Mouse (Mus musculus): ENCODE measurements around the gene Ankrd39.
A peak's percentile ranks its signal among the peaks of the same experiment; 100 is the strongest.

Ankrd39 gene

DNA sequence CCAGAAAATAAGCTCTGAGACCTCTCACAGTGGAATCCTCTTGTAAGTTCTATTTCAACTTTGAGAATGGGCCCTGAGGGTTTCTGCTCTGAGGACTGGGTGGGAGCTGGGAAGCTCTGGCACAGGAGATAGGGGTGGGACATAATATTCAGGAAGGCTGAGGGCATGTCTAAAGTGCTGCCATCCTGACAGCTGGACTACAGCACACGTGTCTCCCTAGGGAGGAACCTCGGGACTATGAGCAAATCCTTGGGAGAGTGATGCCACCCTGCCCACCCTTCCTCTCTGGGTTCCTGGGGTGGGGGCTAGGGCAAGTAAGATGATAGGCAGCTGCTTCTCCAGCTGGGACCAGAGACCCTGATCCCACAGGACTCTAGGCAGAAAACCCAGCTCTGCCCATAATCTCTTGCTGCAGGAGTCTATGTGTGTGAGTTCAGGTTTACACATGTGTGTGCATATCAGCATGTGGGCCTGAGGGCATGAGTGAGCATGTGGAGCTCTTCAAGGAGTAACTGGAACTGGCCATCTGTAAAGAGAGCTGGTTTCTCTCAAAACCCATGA, 25.0 kb upstream of the Ankrd39 start:
- no peak for DNase-seq (ENCODE audit: low read depth)

DNA sequence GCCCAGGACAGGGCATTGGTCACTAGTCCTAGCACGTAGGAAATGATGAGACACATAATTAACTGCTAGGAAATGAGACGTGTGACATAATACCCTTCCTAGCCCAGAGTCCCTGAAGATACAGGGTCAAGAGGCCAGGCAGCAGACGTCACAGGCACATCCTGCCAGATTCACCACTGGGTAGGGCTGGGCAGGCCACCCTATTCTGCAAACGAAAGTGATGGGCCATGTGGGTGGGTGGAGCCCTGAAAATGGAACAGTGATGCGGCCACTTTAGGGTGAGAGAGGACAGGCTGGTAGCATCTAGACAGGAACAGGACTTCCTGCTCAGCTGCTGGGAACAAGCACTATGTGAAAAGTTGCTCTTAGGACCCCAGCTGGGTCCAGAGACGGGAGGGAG, 24.4 kb upstream of the Ankrd39 start:
- DNase-seq (ENCODE audit: low read depth): peak; percentile 44

DNA sequence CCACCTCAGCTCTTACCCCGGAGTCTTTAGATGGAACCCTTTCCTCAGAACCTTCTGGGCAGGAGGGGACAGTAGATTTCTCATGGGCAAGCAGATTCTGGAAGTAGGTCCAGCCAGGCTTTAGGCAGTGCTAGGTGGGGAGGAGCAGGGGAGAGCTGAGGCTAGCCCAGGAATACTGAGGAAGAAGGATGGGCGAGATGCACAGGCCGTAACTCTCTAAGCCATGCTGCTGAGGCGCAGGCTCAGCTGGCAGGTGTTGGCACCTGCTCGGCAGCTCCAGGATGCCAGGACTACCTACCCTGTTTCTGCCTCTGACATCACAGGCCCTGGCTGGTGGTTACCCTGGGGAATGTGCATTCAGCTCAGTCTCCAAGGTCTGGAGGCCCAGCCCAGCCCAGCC, 23.1 kb upstream of the Ankrd39 start:
- no peak for DNase-seq (ENCODE audit: low read depth)

DNA sequence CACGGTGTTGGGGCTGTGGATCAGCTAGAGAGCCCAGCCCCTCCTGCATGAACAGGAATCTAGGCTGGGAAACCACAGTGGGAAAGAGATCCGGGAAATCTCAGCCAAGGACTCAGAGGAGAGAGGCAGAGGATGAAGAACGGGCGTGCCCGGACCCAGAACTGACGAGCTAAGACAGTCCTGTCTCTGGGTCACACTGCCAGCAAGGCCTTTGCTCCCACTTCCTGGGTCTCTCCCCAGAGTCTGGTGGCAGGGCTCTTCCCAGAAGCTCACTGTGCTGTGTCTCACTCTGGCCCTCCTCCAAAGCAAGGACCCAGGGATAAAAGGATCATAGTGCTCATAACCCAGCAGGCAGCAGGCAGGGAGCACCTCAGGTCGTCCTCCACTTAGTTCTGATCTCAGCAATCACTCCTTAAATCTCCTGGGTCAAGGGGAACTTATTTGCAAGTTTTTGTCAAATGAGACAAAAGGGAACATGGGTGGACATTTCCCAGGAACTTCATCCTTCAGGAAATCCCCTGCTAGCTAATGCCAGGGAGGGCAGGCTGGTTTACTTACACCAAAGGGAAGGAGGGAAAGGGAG, 22.5 kb upstream of the Ankrd39 start:
- no peak for DNase-seq (ENCODE audit: low read depth)

DNA sequence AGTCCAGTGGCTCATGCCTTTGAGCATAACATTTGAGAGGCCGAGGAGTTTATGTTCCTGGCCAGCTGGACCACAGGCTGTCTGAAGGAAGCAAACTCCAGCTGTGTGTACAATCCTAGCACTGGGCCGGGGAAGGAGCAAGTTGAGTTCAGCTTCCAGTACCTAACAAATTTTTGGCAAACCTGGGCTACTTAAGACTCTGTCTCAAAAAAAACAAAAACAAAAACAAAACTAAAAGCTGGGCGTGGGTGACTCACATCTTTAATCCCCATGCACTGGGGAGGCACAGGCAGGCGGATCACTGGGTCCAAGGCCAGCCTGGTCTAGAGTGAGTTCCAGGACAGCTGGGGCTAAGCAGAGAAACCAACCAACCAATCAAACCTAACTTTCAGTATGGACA, 21.5 kb upstream of the Ankrd39 start:
- DNase-seq (ENCODE audit: low read depth): no peak

DNA sequence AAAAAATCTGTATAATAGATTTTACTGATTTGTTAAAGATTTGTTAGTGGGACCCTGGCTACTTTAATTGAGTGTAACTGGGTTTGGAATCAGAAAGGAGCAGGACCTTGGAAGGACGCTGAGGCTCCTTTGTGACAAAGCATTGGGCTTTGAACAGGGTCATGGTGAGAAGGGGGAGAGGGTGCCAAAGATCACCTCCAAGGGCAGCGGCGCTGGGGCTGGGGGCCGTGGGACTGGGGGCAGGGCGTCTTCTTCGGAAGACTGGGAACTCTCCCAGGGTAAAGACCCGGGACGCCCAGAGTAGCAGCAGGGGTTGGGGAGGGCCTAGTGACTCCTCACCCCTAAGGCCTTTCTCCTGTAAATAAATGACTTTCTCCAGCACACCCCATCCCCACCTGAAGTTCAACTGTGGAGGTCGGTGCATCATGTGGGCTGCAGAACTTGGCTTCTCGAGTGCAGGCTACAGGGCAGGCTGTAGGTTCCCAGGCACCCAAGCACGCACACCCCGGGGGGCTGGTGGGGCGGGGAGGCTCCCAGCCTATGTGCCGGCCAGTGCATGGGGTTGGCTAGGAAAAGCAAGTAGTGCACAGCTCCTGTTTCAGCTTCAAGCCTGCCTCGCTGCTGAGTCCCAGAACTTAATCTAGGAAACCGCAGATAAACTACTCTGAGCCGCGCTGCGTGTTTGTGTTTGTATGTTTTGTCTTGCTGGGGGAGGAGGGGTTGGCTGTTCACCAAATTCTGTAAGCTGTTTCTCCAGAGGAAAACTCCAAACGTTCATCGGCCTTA, 20.8 kb upstream of the Ankrd39 start:
- DNase-seq (ENCODE audit: low read depth): no peak

DNA sequence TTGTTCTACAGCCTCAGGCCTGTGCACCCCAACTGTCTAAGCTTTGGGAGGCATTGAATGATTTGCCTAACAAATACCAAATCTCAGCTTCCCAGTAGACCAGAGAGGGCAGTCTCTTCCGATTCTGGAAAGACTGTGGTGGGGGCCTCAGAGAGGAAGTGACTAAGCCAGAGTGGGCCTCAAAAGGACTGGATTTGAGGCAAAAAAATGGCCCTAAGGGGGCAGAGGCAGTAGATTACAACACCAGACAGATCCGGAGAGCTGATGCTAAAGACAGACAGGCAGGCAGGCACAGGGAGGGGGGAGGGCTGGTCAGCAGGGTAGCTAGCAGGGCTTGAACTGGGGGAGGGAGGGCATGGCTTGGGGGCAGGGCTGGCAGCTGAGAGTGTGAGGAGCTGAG, 19.2 kb upstream of the Ankrd39 start:
- DNase-seq (ENCODE audit: low read depth): no peak

DNA sequence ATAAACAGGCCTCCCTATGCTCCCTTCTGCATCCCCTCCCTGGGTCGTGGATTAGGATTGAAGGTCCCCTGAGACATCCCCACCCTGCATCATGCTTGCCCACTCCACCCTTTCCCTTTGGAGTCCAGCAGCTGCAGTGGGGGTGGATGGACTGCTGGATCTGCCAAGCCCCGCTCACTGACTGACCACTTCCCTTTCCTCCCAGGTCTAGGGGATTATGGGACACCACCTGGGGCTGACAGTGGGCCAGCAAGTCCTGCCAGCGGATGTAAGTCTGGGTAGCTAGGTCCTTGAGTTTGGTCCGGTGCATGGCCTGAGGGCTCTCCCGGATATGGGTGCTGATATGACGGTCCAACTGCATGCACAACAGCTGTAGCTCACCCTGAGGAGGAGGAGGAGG, 16.9 kb upstream of the Ankrd39 start:
- no peak for DNase-seq (ENCODE audit: low read depth)

DNA sequence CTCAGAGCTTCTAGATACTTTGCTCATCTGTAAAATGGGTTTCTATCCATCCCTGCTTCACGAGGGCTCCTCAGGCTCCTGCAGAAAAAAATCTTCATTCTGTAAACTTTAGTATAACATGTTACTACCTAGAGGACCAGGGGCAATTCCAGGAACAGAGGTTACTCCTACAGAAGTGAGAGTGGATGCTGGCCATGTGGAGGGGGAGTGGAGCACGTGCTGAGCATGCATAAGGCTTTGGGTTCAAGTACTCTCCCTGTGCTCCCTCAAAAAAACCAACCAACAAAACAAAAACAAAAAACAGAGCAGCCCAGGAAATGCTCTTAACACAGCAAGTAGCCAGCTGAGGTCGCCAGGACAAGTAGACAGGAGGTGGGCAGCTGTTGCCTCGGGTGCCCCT, 16.4 kb upstream of the Ankrd39 start:
- no peak for DNase-seq (ENCODE audit: low read depth)

DNA sequence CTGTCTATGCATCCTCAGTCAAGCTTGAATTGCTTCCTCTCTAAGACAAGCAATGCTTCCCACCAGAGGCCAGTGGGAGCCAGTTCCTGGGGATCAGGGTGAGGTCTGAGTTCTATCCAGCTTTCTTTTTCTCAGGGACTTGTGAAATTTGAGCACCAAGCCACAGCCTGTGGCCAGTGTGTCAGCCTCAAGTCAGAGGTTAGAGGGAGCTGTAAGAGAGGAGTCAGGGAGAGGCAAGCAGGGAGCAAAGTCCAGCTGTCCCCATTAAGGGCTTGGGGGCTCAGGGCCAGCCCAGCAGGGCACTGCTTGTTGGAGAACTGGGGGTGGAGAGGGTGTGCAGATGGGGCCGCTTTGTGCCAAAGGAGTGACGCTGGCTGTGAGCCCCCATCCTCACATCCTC, 16.0 kb upstream of the Ankrd39 start:
- no peak for DNase-seq (ENCODE audit: low read depth)

DNA sequence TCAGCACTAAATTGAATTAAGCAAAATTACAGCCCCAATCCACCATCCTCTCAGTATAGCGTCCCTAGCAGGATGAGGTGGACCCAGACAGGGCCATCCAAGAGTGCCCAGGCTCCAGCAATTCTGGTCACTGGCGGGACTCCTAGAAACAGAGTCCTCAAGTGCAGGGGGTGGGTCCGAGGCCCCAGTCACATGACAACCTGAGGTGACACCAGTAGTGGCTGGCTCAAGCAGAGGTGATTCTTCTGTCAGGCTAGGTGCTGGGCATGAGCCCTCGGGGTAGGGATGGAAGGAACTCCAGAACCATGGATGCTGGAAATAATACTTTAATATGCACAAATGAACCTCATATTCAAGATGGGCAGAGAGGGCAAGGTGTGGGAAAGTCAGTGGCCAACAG, 15.1 kb upstream of the Ankrd39 start:
- no peak for DNase-seq (ENCODE audit: low read depth)

DNA sequence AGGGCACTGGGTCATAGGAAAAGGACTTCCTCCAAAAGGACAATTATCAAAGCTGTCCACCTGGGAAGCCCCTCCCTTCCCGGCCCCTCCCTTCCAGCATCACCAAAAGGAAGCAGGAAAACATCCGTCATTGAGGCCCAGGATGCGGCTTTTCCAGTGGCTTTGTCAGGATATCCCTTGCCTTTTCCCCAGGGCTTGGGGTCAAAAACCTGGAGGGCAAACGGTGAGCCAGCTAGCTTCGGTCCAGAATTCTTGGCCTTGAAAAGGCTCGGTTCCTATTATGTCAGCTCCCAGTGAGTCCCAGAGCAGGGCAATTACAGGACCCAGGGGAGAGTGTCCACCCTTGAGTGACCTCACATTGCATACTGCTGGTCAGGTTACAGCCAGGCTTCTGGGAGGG, 13.7 kb upstream of the Ankrd39 start:
- no peak for DNase-seq (ENCODE audit: low read depth)

DNA sequence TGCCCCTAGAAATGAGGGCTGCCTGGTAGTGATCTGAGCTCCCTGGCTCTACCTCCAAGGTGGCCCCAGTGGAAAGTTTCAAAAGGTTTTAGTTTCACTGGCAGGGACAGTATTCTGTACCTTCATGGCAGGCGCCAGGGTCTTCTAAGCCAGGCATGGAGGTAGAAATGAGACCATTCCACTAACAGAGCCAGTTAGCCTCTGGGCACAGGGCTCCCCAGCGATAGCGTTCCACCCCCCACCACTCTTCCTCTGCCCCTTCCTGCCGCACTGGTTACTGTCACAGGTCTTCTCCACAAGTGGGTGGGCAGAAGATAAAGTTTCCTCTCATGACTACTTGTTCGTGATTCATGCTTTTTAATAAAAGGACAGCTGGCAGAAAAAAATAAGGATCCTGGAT, 12.6 kb upstream of the Ankrd39 start:
- DNase-seq (ENCODE audit: low read depth): peak; percentile 47

DNA sequence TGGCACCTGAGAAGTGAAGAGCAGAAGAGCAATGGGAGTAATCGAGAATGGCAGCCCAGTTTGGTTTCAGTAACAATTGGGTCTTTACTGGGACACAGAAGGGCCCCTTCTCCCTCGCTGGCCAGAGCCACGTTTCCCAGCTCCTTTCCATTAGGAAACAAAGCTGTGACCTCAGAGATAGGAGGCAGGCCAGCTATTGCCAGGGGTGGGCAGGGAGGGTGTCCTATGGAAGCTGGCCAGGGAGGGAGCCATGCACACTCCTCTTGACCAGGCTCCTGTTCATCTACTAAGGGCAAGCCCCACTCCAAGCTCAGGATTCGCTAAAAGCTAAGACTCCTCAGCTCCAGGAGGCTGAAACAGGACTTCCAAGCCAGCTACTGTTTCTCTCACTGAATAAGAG, 12.0 kb upstream of the Ankrd39 start:
- DNase-seq (ENCODE audit: low read depth): no peak

DNA sequence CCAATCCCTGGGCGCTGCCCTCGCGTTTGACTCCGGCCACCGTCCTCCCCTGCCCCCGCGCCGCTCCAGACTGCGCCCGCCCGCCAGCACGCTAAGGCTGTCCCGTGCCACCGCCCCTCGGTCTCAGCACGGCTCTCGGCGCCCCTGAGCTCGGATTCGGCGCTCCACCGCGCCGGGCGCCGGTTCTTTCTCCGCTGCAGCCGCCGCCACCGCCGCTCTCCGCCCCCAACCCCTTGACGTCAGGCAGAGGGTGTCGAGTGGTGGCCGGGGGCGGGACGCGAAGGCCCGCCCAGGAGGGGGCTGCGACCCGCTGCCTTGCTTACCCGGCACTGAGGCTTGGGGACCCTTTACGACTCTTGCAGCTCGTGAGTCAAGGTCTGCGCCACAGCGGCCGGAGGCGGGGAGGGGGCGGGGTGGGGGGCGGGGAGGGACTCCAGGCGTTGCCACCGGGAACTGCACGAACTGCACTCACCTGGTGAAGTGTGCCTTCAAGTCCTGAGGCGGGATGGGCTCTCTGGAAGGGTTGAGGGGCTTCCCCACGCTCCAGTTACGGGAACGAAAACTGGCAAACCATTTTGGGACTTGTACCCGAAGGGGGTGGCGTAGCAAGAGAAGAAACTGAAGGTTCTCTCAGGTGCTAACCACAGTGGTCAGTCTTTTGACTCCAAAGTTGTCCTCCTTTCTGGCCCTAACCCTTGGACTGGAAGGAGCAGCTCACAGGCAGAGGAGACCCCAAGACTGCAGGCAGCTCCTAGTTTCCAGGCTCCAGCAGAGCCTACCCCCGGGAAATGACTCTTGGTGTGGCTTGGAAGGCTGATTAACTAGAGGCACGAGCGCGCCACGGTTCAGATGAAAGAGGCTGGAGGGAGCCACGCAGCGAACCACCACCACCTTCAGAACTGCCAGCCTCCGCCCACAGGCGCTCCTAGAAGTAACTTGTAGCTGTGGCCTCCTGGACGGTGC, 11.1 kb upstream of the Ankrd39 start, which contains the start of gene Sema4c:
TSS of gene Sema4c (minus strand) at position 319 of the 963 bp plus-strand sequence.
- peak; percentile 82 for DNase-seq (ENCODE audit: low read depth)

DNA sequence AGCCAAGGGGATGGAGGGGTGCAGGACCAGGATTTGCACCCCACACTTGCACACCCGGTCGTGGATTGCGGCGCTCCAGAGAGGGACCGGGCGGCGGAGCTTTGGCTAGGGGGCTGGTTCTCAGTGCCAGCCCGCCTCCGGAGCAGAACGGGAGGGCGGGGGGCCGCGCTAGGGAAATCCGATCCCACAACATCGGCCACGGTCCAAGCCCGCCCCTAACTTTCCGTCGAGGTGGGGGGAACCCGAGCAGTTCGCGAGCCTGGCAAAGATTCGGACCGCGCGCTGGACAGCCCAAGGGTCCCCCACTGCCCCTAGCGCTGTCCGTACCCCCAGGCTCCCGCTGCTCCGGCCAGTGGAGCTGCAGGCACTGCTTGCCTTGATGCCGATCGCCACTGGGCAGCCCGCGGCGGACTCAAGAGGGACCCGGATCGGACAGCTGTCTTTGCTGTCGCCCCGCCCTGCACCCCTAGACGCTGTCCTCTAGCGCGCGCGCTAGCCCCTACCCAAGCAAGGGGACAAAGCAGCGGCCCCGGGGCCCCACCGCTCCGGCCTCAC, 10.3 kb upstream of the Ankrd39 start:
- no peak for DNase-seq (ENCODE audit: low read depth)

DNA sequence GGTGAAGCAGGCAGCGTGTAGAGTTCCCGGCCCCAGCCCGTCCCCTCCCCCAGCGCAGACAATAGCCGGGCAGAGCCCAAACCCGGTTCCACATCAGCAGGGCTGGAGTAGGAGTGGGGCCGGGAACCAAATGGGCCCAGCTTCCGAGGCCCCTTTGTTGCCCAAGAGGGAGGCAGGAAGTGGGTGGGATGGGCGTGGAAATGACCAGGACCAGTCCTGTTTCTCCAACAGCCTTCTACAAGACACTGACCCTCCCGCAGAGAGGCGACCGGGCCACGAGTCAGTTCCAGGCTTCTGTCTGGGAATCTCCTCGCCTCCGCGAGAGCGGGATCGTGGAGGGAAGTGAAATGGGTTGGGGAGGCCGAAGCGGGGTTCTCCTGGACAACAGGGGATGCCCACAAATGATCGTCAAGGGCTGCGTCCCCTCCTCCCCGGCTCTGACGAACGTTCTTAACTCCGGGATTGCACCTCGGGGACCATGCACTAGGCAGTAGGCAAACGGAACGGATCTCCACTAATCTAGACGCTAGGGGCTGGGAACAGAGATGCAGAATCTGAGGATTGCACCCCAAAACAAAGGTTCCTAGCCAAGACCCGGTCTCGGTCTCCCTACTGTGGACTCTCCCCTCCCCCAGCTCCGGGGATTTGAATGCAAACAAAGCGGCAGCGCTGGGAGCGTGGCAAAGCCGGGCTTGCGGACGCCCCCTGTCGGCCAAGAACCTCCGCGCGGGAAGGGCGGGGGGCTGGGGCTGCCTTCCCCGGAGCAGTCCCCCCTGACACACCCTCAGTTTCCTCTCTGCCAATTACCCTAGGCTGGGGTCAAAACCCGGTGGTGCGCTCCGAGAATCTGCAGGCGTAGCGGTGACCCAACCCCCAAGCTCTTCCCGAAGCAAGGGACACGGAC, 9.6 kb upstream of the Ankrd39 start:
- DNase-seq (ENCODE audit: low read depth): peak; percentile 85

DNA sequence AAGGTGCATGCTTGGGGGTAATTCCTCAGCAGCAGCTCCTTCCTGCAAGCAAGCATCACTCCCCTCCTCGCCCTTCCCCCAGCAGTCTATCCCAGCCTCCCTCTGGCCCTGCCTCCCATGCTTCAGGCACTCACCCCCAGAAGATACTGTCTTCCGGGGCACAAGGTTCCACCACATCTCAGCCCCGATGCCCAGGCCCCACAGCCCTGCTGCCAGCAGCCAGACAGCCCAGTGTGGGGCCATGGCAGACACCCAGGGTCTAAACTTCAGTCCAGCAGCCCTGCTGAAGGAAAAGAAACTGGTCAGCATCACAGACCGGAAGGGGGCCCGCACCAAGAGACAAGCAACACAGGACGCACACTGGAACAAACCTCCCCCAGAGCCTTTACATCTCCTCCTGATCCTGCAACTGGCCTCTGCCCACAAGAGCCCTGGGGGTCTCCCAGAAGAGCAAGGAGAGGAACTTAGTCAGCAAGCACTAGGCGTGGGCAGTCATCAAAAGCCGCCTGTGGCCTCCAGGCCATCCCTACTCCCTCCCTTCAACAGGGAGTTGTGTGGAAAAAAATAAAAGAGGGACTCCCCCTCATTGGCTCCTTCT, 8.7 kb upstream of the Ankrd39 start:
- peak; percentile 44 for DNase-seq (ENCODE audit: low read depth)

DNA sequence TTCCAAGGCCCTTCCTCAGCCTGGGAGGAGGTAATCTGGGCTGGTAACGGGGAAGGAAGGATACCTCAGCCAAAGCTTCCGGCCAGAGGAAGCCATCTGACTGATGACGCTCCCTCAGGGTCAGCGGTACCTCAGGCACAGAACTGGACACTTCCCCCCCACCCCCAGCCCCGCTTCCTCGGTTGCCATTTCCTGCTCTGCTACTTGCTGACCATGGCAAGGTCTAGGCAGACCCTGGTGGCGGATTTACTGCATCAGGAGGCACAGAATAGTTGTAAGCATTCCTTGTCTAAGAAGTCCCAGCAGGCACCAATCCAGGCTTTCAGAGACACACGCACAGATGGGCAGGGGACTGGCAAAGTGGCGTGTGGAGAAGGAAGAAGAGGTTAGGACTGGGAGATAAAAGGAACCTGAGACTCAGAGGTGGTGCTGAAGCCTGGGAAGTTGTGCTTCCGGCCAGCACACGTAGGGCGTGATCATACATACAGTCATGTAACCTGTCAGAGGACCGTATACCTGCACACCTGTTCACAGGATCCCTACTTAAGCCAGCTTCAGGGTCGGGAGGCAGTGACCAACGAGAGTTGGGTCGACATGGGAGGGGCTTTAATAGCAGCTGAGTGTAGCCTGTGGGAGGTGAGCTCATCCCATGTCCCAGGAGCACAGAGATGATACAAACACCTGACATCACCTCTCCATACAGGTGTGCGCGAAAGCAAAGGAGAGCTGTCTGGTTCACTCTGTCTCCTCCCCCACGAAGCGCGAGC, 7.6 kb upstream of the Ankrd39 start:
- no peak for DNase-seq (ENCODE audit: low read depth)

DNA sequence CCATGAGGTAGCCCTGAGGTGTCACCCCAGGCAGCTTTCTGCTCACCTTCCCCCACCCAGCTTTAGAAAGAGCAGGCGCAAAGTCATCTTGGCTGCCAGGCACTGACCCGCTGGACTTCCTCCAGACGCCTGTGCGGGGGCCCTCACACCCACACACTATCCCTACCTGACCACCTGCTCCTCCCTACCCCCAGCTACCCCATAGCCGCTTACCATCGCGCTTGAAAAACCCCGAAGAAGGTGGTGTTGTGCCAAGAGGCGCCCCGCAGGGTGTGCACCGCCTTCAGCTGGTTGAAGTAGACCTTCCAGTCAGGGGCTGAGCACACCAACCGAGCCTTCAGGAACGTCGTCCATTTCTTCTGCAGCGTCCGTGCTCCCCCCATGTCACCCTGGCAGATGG, 5.3 kb upstream of the Ankrd39 start:
- no peak for DNase-seq (ENCODE audit: low read depth)

Measured in induced T-regulatory cell, adult 2 months (primary cell).